Mouse (Mus musculus) midbrain, embryonic 15.5 days (tissue): ENCODE measurements around the gene Plcb4. TPM values are rescaled to one million over a fixed set of nuclear protein-coding genes. Genes with fewer than 3 reads are reported as not detected.

ENCODE experiments used
- ATAC-seq: fragments of 200-750 bp; cut with Nextera tagmentation; replicated peaks from 2 replicates; pipeline ENCODE4 v1.8.0; 2017; ENCODE audit warnings: moderate TSS enrichment
- H3K27ac ChIP-seq: fragments of 300-500 bp; sonication (generic); 2 replicates; pipeline ENCODE4 v1.5.1; 2015; ENCODE audit warnings: mild to moderate bottlenecking, inconsistent platforms
- H3K27me3 ChIP-seq: fragments of 300-500 bp; sonication (generic); replicated peaks from 2 replicates; pipeline ENCODE4 v1.6.1; 2015; ENCODE audit warnings: inconsistent platforms
- H3K36me3 ChIP-seq: fragments of 300-500 bp; sonication (generic); replicated peaks from 2 replicates; pipeline ENCODE4 v1.6.1; 2015; ENCODE audit warnings: inconsistent platforms
- H3K4me1 ChIP-seq: fragments of 300-500 bp; sonication (generic); 2 replicates; pipeline ENCODE4 v1.6.1; 2015; ENCODE audit warnings: inconsistent platforms
- H3K4me2 ChIP-seq: fragments of 300-500 bp; sonication (generic); 2 replicates; pipeline ENCODE4 v1.6.1; 2015; ENCODE audit warnings: inconsistent platforms, mild to moderate bottlenecking, moderate library complexity
- H3K4me3 ChIP-seq: fragments of 300-500 bp; sonication (generic); 2 replicates; pipeline ENCODE4 v1.5.1; 2015; ENCODE audit warnings: mild to moderate bottlenecking, inconsistent platforms
- H3K9ac ChIP-seq: fragments of 300-500 bp; sonication (generic); 2 replicates; pipeline ENCODE4 v1.6.1; 2015; ENCODE audit warnings: mild to moderate bottlenecking, inconsistent platforms
- H3K9me3 ChIP-seq: fragments of 300-500 bp; sonication (generic); 2 replicates; pipeline ENCODE4 v1.6.1; 2016; ENCODE audit warnings: inconsistent platforms
- WGBS: fragments of 180-500 bp; shearing (Covaris S2); methylation state at CpG from one replicate; pipeline ENCODE4 v1.1.7; 2015; ENCODE audit warnings: mixed read lengths; 5-methylcytosine and 5-hydroxymethylcytosine counted together
- polyA plus RNA-seq: library from polyadenylated mRNA; unstranded; fragments of >200 nt; fragmentation: Nextera tagmentation; extraction: Ambion mirVana; gene quantifications from 2 replicates; pipeline ENCODE4 v1.2.1, GENCODE M21; 2015

Gene Plcb4
- polyA plus RNA-seq, 1 experiment from 2014 or later = 47.8 TPM

DNA sequence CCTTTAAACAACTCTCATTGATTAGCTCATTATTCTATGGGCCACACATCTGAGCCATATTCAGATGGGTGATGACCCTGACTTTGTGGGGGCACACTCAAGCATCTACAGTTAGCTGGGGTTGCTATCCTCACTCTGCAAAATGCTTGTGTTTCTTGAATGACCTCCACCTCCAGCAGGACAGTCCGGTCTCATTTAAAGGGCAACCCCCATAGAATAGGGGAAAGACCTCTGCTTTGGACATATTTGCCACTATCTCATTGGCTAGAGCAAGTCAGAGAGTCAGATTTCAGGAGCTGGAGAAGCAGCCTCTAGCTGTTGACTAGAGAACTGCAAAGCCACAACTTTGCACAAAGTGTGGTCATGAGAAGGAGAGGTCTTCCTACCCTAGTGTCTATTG, 340.6 kb downstream of the Plcb4 start:
- H3K27me3 ChIP-seq = no peaks in the 10 kb centered on the region
- H3K27ac ChIP-seq = no peak overlapping the region
- no peak overlapping the region for H3K9ac ChIP-seq
- peaks cover 12% of the 10 kb centered on the region for H3K4me1 ChIP-seq
- WGBS = 87% methylated on average over 1 of the region's 1 CpGs
- peaks cover 3% of the 10 kb centered on the region; the same call in 1 of the 2 replicates for H3K36me3 ChIP-seq
- H3K9me3 ChIP-seq = no peaks in the 10 kb centered on the region
- no peak overlapping the region for H3K4me3 ChIP-seq
- ATAC-seq = no peak
- no peak overlapping the region for H3K4me2 ChIP-seq

DNA sequence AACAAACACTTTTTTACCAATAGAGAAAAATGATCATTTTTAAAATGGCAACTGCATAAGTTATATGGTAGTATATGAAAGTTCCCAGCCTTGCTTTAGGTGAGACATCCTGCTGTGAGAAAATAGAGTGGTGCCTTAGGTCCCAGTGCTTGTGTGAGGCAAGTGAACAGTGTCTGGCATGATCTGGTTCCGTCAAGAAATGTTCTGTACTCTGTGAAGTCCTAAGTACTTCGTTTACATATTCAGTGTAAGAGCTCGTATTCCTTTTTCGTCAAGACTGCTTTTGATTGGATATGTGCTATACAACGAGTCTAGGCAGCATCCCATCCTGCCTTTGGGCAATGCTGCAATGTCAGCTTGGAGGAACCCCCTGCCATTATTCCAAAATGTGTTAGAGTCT, 342.1 kb downstream of the Plcb4 start:
- H3K4me3 ChIP-seq = no peak overlapping the region
- H3K27ac ChIP-seq = no peak overlapping the region
- no peaks in the 10 kb centered on the region for H3K27me3 ChIP-seq
- H3K9me3 ChIP-seq = no peaks in the 10 kb centered on the region
- no peak for ATAC-seq
- 74% methylated on average over 5 of the region's 5 CpGs for WGBS
- peaks cover 12% of the 10 kb centered on the region for H3K4me1 ChIP-seq
- no peak overlapping the region for H3K4me2 ChIP-seq
- H3K36me3 ChIP-seq = no peaks in the 10 kb centered on the region; the same call in 1 of the 2 replicates
- H3K9ac ChIP-seq = no peak overlapping the region

DNA sequence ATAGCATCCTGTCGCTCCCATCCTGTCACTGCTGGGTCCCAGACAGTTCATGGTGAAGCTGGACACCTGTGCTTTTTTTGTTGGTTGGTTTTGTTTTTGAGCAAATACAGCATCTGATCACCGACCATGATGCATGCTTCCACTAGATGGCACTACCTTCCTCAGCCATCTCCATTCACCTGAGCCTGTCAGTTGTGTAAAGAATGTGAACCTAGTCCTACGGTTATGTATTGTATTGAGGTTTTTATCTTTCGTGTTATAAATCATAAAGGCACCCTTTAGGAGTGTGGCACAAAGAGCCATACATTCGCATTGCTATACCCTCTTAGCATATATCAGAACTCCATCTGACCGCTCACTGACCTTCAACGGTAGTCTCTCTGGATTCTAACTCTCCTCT, 343.3 kb downstream of the Plcb4 start:
- H3K4me2 ChIP-seq = no peak overlapping the region
- peak; percentile 73 for ATAC-seq
- 53% methylated on average over 7 of the region's 7 CpGs for WGBS

DNA sequence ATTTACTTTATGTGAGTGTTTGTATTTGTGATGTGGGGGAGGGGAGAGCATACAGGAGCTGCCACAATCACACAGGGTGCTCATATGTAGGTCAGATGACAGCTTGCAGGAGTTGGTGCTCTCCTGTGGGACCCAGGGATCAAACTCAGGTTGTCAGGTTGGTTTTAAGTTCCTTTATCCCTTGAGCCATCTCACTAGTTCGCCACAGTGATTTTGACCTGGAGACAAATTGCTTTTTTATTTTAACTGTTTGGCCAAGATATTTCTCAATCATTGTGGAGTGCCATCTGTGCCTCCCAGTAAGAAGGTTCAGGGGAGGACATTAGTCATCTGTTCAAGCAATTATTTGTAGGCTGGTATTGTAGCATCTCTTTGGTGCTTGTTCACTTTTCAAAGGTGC, 345.0 kb downstream of the Plcb4 start:
- Histone ChIP-seq H3K4me3 (no peak overlapping the region), H3K36me3 (no peaks in the 10 kb centered on the region; the same call in 1 of the 2 replicates), H3K27ac (no peak overlapping the region), H3K9me3 (no peaks in the 10 kb centered on the region), H3K9ac (no peak overlapping the region), H3K4me1 (no peaks in the 10 kb centered on the region), H3K4me2 (no peak overlapping the region), H3K27me3 (no peaks in the 10 kb centered on the region)
- ATAC-seq = no peak
- WGBS = 86% methylated on average over 1 of the region's 1 CpGs

More for the DNA sequence above, 343.3 kb downstream of the Plcb4 start:
- H3K9ac ChIP-seq = no peak overlapping the region
- no peaks in the 10 kb centered on the region for H3K27me3 ChIP-seq
- H3K4me3 ChIP-seq = no peak overlapping the region
- no peaks in the 10 kb centered on the region; the same call in 1 of the 2 replicates for H3K36me3 ChIP-seq
- no peak overlapping the region for H3K27ac ChIP-seq
- H3K4me1 ChIP-seq = peaks cover 12% of the 10 kb centered on the region
- no peaks in the 10 kb centered on the region for H3K9me3 ChIP-seq

DNA sequence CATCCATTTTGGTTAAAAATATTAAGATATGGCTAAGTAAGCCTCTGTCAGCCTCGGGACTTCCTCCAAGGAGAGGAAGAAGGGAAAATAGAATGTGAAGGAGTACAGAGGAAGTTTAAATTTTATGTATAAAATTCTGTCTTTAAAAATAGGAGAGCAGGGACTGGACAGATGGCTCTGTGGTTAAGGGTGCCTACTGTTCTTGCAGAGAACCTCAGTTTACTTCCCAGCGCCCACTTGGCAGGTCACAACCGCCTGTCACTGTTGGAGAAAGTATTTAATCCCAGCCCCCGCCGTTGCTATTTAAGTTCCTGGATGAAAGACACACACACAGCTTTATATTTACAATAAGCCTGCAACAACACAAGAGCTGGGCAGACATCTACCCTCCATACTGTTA, 347.5 kb downstream of the Plcb4 start:
- no peak overlapping the region for H3K4me3 ChIP-seq
- no peaks in the 10 kb centered on the region for H3K27me3 ChIP-seq
- no peak overlapping the region for H3K4me2 ChIP-seq
- H3K9me3 ChIP-seq = no peaks in the 10 kb centered on the region
- no peaks in the 10 kb centered on the region for H3K4me1 ChIP-seq
- H3K36me3 ChIP-seq = no peaks in the 10 kb centered on the region
- WGBS = 95% methylated on average over 5 of the region's 5 CpGs
- ATAC-seq = no peak
- no peak overlapping the region for H3K27ac ChIP-seq
- no peak overlapping the region for H3K9ac ChIP-seq

DNA sequence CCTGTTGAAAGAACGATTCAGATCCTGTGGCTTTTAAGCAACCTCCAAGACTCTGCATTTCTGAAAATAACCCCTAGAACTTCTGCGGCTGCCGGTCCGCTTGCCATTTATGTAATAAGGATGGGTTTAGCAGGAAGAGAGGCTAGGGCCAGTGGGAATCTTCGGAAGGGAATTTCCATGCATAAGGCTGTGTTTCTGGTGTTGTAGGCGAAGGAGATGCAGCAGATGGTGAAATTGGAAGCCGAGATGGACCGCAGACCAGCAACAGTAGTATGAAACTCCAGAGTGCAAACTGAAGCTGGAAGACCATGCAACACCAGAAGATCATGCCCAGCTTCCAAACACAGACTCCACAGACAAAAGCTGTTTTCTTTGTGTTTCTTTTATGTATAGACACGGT, 353.9 kb downstream of the Plcb4 start:
- Histone ChIP-seq H3K4me2 (no peak overlapping the region), H3K4me1 (no peaks in the 10 kb centered on the region), H3K9ac (no peak overlapping the region), H3K27ac (no peak overlapping the region), H3K27me3 (no peaks in the 10 kb centered on the region), H3K9me3 (no peaks in the 10 kb centered on the region), H3K4me3 (no peak overlapping the region), H3K36me3 (no peaks in the 10 kb centered on the region)
- ATAC-seq = no peak
- 95% methylated on average over 9 of the region's 9 CpGs for WGBS

DNA sequence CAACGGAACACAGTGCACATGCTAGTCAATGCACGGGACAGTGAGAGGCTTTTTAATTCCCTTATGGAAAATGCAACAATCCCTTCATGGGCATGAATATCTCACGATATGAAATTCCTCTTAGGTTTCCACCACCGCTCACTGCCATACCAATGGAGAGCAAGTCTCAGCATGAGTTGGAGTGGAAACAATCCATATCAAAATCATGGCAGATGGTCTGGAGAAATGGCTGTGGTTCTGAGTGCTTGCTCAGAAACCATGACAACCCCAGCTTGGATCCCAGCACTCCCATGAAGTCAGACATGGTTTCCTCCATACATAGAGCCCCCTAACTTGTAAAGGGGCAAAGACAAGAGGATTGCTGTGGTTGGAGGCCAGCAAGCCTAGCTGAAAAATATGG, 389.7 kb downstream of the Plcb4 start:
- Histone ChIP-seq H3K9ac (no peak overlapping the region), H3K9me3 (no peaks in the 10 kb centered on the region), H3K4me1 (peaks cover 14% of the 10 kb centered on the region), H3K4me3 (no peak overlapping the region), H3K27me3 (no peaks in the 10 kb centered on the region), H3K27ac (no peak overlapping the region), H3K36me3 (no peaks in the 10 kb centered on the region), H3K4me2 (no peak overlapping the region)
- no peak for ATAC-seq
- WGBS = 87% methylated on average over 4 of the region's 4 CpGs

DNA sequence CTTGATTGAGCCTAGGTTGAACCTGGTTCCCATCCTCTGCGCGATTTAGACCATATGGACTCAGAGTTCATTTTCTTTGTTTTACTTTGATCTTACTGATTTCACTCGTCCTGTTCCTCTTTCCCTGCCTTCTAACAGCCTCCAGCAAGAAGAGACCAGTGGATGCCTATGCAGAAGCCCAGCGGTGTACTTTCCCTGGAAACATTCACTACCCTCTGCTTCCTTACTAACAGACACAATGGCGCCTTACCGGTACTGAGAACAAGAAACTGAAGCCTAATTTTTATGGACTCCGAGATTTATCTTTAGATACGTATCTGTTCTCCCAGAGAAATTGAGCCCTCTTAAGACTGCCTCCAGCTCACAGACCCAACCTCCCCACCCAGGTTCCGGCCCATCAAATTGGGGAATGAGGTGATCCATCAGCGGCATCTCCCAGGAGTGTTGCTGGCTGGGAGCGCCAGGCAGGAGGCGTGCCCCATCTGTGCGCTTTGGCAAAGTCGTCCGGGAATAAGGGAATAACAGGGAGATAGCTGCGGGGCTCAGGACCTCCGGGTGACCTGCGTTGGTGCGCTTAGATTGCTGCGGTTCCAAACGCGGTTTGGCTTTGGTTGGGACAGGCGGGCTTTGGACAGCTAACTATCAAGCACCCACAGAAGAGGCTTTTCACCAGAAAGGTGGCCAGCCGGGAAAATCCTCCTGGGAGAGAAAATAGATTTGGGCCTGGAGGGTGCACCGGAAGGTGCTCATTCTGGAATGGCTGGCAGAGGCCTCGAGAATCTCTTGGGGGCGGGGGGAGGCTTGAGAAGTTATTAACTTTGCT, 392.2 kb downstream of the Plcb4 start:
- Histone ChIP-seq H3K4me1 (peaks cover 14% of the 10 kb centered on the region), H3K4me3 (peak overlapping the region; percentile 32), H3K36me3 (no peaks in the 10 kb centered on the region), H3K9me3 (no peaks in the 10 kb centered on the region), H3K27me3 (no peaks in the 10 kb centered on the region), H3K27ac (no peak overlapping the region), H3K9ac (peak overlapping the region; percentile 5; the same call in 1 of the 2 replicates), H3K4me2 (peak overlapping the region; percentile 60)
- ATAC-seq = peak; percentile 58; the same call in 1 of the 2 replicates
- WGBS = 17% methylated on average over 27 of the region's 27 CpGs

DNA sequence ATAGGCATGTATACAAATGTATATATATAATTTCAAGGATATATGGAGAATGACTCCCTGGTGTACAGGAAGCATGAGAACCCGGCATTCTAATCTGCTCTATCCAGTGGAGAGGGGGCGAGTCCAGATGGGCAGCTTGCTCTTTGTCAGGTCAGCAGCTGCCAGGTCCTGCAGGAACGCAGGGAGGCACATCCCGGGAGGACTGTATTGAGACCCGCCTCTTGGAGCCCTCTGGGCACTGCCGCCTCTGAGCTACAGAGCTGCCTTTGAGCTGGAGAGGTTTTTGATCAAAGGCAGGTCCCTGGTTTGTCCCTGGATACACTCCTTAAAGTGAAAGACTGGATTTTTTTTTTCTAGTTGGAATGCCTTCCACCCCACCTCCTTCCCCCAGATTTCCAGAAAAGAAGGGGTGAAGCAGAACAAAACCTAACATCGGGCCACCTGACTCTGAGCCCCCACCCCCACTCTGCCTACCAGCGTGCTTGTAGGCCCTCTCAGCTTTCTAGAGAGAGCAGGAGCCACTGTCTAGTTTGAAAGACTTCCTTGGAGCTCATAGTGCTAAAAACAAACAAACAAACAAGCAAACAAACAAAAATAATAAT, 393.0 kb downstream of the Plcb4 start, which contains the start of gene Lamp5:
Gene Lamp5 (plus strand): TSS at position 552 of the 602 bp plus-strand sequence.
- no peaks in the 10 kb centered on the region for H3K27me3 ChIP-seq
- peak within 1 kb of the TSS; percentile 60 for H3K4me2 ChIP-seq
- peak within 1 kb of the TSS; percentile 5; the same call in 1 of the 2 replicates for H3K9ac ChIP-seq
- H3K4me1 ChIP-seq = peaks cover 14% of the 10 kb centered on the region
- H3K4me3 ChIP-seq = peak within 1 kb of the TSS; percentile 32
- 3% methylated on average over 8 of the region's 8 CpGs for WGBS
- no peak within 1 kb of the TSS for H3K27ac ChIP-seq
- no peaks in the 10 kb centered on the region for H3K9me3 ChIP-seq
- no peaks in the 10 kb centered on the region for H3K36me3 ChIP-seq
- ATAC-seq = peak; percentile 74

DNA sequence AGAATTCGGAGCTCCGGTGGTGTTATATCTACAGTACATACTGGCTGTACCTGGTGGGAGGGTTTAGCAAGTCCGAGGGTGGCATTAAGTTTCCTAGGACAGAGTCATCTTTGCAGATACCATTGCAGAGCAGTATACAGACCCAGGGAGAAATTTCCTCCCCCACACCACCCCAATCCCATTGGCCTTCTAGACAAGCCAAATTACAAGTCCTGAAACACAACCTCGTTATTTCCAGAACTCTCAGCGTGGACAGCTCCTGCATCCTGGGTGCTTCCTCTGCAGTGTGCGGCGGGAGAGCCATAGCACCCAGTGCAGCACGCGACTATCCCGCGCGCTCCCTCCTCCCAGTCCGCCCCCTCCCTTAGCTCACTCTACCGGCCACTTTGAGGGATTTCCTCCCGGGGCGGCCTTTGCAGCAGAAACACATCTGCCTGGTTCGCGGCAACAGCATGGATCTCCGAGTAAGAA, 399.1 kb downstream of the Plcb4 start:
- Histone ChIP-seq H3K36me3 (no peaks in the 10 kb centered on the region), H3K9me3 (no peaks in the 10 kb centered on the region), H3K9ac (peak overlapping the region; percentile 13; the same call in 1 of the 2 replicates), H3K4me2 (peak overlapping the region; percentile 76), H3K4me1 (peaks cover 21% of the 10 kb centered on the region), H3K27me3 (peaks cover 15% of the 10 kb centered on the region), H3K27ac (no peak overlapping the region), H3K4me3 (peak overlapping the region; percentile 38)
- peak; percentile 79 for ATAC-seq
- 4% methylated on average over 19 of the region's 19 CpGs for WGBS

DNA sequence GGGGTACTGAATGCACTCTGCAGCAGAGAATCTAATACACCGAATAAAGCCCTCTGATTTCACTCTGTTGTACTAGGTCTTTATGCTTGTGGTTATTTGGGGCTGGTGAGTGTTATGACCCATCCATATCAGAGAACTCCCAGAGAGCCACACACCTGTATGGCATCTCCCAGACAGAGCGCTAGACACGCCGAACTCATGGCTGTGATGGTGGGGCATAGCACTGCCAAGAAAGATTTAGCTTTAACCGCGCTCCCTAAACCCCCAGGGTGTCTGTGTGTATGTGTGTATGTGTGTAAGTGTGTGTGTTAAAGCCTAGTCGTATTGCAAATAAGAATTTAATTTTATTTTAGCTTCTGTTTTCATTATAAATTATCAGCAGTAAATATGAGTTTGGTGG, 399.6 kb downstream of the Plcb4 start:
- peak; percentile 67; the same call in 1 of the 2 replicates for ATAC-seq
- Histone ChIP-seq H3K36me3 (no peaks in the 10 kb centered on the region), H3K27ac (no peak overlapping the region), H3K27me3 (peaks cover 15% of the 10 kb centered on the region), H3K9me3 (no peaks in the 10 kb centered on the region), H3K9ac (peak overlapping the region; percentile 13; the same call in 1 of the 2 replicates), H3K4me1 (peaks cover 21% of the 10 kb centered on the region), H3K4me2 (peak overlapping the region; percentile 76), H3K4me3 (peak overlapping the region; percentile 38)
- 5% methylated on average over 7 of the region's 7 CpGs for WGBS

DNA sequence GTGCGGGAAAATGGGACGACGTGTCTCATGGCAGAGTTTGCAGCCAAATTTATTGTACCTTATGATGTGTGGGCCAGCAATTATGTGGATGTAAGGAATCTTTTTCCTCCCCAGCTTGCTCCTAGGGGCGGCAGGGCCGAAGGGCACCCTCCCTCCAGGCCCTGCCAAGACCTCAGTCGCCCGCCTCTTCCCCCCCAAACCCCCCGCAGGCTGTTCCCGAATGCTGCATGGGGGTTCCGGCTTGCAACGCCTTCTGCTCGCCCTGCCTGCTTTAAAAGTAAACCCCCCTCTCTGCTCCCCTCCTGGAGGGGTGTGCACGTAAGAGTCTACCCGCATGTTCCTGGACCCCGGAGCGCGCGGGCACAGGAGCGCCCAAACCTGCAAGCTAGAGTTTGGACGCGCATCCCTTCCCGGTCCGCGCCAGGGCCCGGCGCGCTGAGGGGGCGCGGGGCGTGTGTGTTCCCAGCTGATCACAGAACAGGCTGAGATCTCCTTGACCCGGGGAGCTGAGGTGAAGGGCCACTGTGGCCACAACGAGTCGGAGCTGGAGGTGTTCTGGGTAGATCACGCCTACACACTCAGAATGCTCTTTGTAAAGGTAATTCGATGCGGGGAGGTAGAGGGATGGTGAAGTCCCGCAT, 400.3 kb downstream of the Plcb4 start:
- WGBS = 1% methylated on average over 37 of the region's 37 CpGs
- H3K27ac ChIP-seq = no peak overlapping the region

More for the DNA sequence above, 400.3 kb downstream of the Plcb4 start:
- Histone ChIP-seq H3K4me2 (peak overlapping the region; percentile 76), H3K27me3 (peaks cover 15% of the 10 kb centered on the region), H3K4me3 (peak overlapping the region; percentile 38), H3K9ac (peak overlapping the region; percentile 17; the same call in 1 of the 2 replicates), H3K9me3 (no peaks in the 10 kb centered on the region), H3K36me3 (no peaks in the 10 kb centered on the region), H3K4me1 (peaks cover 21% of the 10 kb centered on the region)
- peak; percentile 18; the same call in 1 of the 2 replicates for ATAC-seq
